Mouse (Mus musculus): ENCODE measurements at regions not wholly inside any gene's neighbourhood (a gene's known extent, or its start where the extent isn't known, plus 50 kb on each side); places are given as distances from the start of the nearest gene placed in this dataset.
A peak's percentile ranks its signal among the peaks of the same experiment; 100 is the strongest.

DNA sequence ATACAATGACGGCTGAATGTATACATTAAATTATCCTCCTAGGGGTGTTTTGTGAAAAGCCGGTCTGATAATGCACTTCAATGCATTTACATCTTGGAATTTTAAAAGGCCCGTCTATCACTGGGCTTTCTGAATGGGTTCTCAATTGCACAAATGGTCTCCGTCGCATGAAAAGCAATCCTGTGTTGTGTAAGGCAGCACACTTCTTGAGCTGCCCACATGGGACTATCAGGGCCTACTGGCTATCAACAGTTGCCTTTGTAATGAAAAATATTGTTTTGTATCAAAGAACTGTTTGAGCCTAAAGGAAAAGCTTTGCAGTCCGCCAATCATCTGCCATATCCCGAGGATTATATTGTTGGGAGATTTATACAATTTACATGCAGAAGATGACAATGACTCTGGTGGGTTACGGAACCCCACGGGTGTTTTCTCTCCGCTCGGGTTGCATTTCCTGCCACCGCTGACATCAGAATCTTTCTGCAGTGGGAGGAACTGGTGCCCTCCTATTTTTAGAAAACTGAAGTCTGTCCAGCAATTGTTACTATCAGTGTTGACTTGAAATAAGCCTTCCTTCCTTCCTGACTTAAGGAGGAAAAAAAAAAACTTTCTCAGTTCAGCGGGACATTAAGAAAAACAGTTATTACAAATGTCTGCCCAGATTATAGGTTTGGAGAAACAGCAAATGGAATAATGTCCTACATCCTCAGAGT, 118.7 kb downstream of the Tmem26 start:
- H3K36me3 ChIP-seq (replicated peaks; ENCODE audit: control insufficient read depth, insufficient read depth, low read depth, low read length), result no peaks in the 10 kb centered on the region
- H3K9ac ChIP-seq (replicated peaks; ENCODE audit: low read length), result no peak overlapping the region
- DNase-seq (ENCODE audit: low spot score), result no peak
- ATAC-seq (replicated peaks; ENCODE audit: insufficient number of reproducible peaks, low FRiP score, low TSS enrichment, low read depth), result no peak
- no peaks in the 10 kb centered on the region for H3K27me3 ChIP-seq (ENCODE audit: control insufficient read depth, insufficient read depth, low read length)
- H3K4me1 ChIP-seq (ENCODE audit: control insufficient read depth, insufficient read depth, low read length), result no peaks in the 10 kb centered on the region
- H3K27ac ChIP-seq (replicated peaks; ENCODE audit: low read depth, low read length), result no peak overlapping the region
- no peak overlapping the region for H3K4me2 ChIP-seq (ENCODE audit: low read depth, low read length)
- 67% methylated on average over 13 of the region's 13 CpGs for WGBS
- no peak overlapping the region for H3K4me3 ChIP-seq (ENCODE audit: low read depth, low read length)
- no peaks in the 10 kb centered on the region for H3K9me3 ChIP-seq (replicated peaks; ENCODE audit: control insufficient read depth, low read length)

DNA sequence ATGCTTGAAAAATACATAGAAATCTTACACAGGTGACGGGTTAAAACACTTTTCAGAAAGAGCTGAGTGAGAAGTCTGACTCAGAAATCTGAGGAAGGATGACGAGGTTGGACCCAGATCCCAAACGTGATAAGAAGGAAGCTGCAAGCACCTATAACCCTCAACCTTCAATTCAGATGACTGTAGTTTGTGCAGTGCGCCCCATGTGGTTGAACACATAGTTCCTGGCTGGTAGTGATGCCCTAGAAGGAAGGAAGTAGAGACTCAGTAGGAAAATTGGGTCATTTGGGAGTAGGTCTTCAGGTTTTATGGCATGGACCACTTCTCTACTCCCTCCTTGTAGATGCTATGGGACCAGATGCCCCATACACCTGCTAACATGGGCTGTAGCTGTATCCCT, 120.6 kb downstream of the Tmem26 start:
- Histone ChIP-seq H3K4me1 (ENCODE audit: control insufficient read depth, insufficient read depth, low read length) (no peaks in the 10 kb centered on the region), H3K27ac (replicated peaks; ENCODE audit: low read depth, low read length) (no peak overlapping the region), H3K4me3 (ENCODE audit: low read depth, low read length) (no peak overlapping the region), H3K4me2 (ENCODE audit: low read depth, low read length) (no peak overlapping the region), H3K9me3 (replicated peaks; ENCODE audit: control insufficient read depth, low read length) (no peaks in the 10 kb centered on the region), H3K9ac (replicated peaks; ENCODE audit: low read length) (no peak overlapping the region), H3K27me3 (ENCODE audit: control insufficient read depth, insufficient read depth, low read length) (no peaks in the 10 kb centered on the region), H3K36me3 (replicated peaks; ENCODE audit: control insufficient read depth, insufficient read depth, low read depth, low read length) (no peaks in the 10 kb centered on the region)
- WGBS, result 77% methylated on average over 4 of the region's 4 CpGs
- DNase-seq (ENCODE audit: low spot score), result no peak
- ATAC-seq (replicated peaks; ENCODE audit: insufficient number of reproducible peaks, low FRiP score, low TSS enrichment, low read depth), result no peak

DNA sequence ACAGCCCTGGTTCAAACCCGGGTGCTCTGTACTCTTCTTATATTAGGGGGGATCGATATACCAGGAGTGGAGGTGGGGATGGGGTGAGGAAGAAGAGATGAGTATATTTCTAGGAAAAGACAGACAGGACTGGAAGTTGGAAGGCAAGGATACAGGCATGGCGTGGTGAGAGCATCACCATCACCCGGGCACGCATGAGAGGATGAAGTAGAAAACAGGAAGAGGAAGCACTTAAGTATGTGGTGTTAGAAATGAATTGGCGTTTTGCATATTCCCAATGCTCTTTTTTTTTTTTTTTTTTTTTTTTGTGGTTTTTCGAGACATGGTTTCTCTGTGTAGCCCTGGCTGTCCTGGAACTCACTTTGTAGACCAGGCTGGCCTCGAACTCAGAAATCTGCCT, 121.2 kb downstream of the Tmem26 start:
- Histone ChIP-seq H3K9ac (replicated peaks; ENCODE audit: low read length) (no peak overlapping the region), H3K27me3 (ENCODE audit: control insufficient read depth, insufficient read depth, low read length) (no peaks in the 10 kb centered on the region), H3K4me3 (ENCODE audit: low read depth, low read length) (no peak overlapping the region), H3K27ac (replicated peaks; ENCODE audit: low read depth, low read length) (no peak overlapping the region), H3K4me1 (ENCODE audit: control insufficient read depth, insufficient read depth, low read length) (no peaks in the 10 kb centered on the region), H3K36me3 (replicated peaks; ENCODE audit: control insufficient read depth, insufficient read depth, low read depth, low read length) (no peaks in the 10 kb centered on the region), H3K4me2 (ENCODE audit: low read depth, low read length) (no peak overlapping the region), H3K9me3 (replicated peaks; ENCODE audit: control insufficient read depth, low read length) (no peaks in the 10 kb centered on the region)
- ATAC-seq (replicated peaks; ENCODE audit: insufficient number of reproducible peaks, low FRiP score, low TSS enrichment, low read depth), result no peak
- WGBS, result 94% methylated on average over 8 of the region's 8 CpGs
- no peak for DNase-seq (ENCODE audit: low spot score)

DNA sequence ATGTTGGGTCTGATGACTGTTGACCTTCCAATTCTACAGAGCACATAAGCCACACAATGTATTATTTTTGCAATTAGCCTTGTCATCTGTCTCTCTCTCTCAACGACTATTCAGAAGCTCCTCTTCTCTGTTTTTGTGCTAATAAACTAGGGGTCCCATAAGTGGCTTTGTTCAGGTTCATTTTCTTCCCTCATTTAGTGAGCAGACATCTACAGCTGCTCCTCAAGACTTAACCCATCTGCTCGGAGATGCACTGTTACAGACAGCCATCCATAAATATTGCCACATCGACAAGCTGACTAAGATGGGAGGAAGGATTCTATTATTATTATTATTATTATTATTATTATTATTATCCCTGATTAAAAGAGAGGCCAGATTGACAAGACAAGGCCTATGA, 127.7 kb downstream of the Tmem26 start:
- Histone ChIP-seq H3K4me1 (ENCODE audit: control insufficient read depth, insufficient read depth, low read length) (no peaks in the 10 kb centered on the region), H3K9me3 (replicated peaks; ENCODE audit: control insufficient read depth, low read length) (no peaks in the 10 kb centered on the region), H3K36me3 (replicated peaks; ENCODE audit: control insufficient read depth, insufficient read depth, low read depth, low read length) (no peaks in the 10 kb centered on the region), H3K9ac (replicated peaks; ENCODE audit: low read length) (no peak overlapping the region), H3K4me2 (ENCODE audit: low read depth, low read length) (no peak overlapping the region), H3K27me3 (ENCODE audit: control insufficient read depth, insufficient read depth, low read length) (no peaks in the 10 kb centered on the region), H3K4me3 (ENCODE audit: low read depth, low read length) (no peak overlapping the region), H3K27ac (replicated peaks; ENCODE audit: low read depth, low read length) (no peak overlapping the region)
- ATAC-seq (replicated peaks; ENCODE audit: insufficient number of reproducible peaks, low FRiP score, low TSS enrichment, low read depth) (no peak), DNase-seq (ENCODE audit: low spot score) (no peak)
- 84% methylated on average over 3 of the region's 3 CpGs for WGBS

DNA sequence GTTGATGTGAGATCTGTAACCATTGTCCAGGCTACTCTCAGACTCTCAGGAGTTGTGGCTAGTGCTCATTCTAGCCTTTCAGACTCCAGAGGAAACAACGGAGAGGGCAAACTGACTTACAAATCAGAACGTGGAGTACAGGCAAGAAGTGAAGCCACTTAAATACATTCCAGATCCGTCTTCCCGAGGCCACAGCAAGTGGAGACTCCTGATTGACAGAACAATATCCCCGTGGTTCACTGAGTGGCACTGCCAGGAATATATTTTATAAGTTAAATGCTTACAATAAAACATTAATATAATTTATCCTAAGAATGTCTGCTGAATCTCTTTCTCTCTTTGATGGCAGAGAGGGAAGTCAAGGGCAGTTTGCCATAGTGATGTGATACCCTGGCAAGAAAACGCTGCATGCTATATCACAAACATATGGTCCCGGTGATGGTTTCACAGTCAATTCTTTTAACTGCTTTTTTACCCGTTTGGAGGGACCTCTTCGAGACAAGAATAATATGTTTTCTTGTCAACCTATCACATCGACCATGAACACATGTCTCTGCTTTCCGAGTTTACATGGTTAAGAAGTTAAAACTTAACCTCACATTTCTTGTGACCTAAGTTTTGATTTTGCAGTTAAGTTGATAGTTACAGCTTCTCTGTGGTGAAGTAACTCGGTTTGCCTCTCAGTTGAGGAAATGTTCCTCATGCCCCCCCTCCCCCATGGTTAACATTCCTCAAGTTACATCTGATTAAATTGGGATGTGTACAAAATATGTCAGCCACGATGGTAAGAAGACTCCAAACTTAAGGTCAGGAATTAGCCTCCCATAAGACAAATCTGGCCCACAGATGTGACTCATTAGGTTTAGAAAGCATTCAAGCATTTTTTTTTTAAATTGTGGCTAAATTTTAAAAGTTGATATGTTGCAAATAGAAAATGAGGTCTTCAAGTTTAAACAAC, 132.8 kb downstream of the Tmem26 start:
- Histone ChIP-seq H3K36me3 (replicated peaks; ENCODE audit: control insufficient read depth, insufficient read depth, low read depth, low read length) (no peaks in the 10 kb centered on the region), H3K4me1 (ENCODE audit: control insufficient read depth, insufficient read depth, low read length) (no peaks in the 10 kb centered on the region), H3K27ac (replicated peaks; ENCODE audit: low read depth, low read length) (peak overlapping the region; percentile 84), H3K9me3 (replicated peaks; ENCODE audit: control insufficient read depth, low read length) (no peaks in the 10 kb centered on the region), H3K4me2 (ENCODE audit: low read depth, low read length) (peak overlapping the region; percentile 4; the same call in 1 of the 2 replicates), H3K9ac (replicated peaks; ENCODE audit: low read length) (0 out of 2 replicates have a peak overlapping the region, but pooled peaks have one; percentile 18), H3K4me3 (ENCODE audit: low read depth, low read length) (no peak overlapping the region), H3K27me3 (ENCODE audit: control insufficient read depth, insufficient read depth, low read length) (no peaks in the 10 kb centered on the region)
- 27% methylated on average over 13 of the region's 13 CpGs for WGBS
- ATAC-seq (replicated peaks; ENCODE audit: insufficient number of reproducible peaks, low FRiP score, low TSS enrichment, low read depth), result 0 out of 2 replicates have a peak, but pooled peaks have one; percentile 42
- DNase-seq (ENCODE audit: low spot score), result peak; percentile 87

DNA sequence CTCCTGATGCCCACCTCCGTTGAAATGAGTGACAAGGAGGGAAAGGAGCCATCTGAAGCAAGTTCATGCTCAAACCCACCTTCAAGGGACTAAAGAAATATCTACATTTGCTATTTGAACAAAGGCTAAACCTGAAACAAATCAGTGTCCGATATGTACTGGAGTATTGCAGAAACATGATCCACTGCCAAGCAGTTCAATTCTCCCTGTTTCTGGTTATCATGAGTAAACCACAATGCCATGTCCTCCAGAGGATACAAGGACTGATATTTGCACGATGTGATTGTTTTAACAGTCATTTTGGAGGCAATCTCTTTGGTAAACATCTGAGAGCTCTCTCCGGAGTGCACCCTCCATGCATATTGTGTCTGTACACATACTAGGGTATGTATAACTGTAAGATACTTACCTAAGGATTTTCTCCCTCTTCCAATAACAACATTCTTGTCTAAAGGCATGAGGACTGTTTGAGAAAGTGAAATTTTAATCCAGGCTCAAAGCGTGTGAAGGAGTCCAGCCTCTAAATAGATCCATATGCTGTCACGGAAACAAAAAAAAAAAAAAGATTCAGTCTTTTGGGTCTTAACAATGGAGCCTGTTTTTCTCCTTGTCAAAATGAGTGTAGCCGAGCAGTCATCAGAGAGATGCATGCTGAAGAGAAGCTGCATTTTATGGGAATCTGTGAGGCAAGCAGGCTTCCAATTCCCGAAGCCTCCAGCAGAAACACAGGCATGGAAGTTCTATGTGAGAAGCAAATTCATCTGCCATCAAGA, 141.3 kb downstream of the Tmem26 start:
- DNase-seq (ENCODE audit: low spot score) (peak; percentile 61), ATAC-seq (replicated peaks; ENCODE audit: insufficient number of reproducible peaks, low FRiP score, low TSS enrichment, low read depth) (no peak)
- Histone ChIP-seq H3K4me2 (ENCODE audit: low read depth, low read length) (no peak overlapping the region), H3K36me3 (replicated peaks; ENCODE audit: control insufficient read depth, insufficient read depth, low read depth, low read length) (no peaks in the 10 kb centered on the region), H3K9ac (replicated peaks; ENCODE audit: low read length) (no peak overlapping the region), H3K27me3 (ENCODE audit: control insufficient read depth, insufficient read depth, low read length) (no peaks in the 10 kb centered on the region), H3K4me3 (ENCODE audit: low read depth, low read length) (no peak overlapping the region), H3K4me1 (ENCODE audit: control insufficient read depth, insufficient read depth, low read length) (no peaks in the 10 kb centered on the region), H3K27ac (replicated peaks; ENCODE audit: low read depth, low read length) (peak overlapping the region; percentile 56; the same call in 1 of the 2 replicates), H3K9me3 (replicated peaks; ENCODE audit: control insufficient read depth, low read length) (no peaks in the 10 kb centered on the region)
- WGBS, result 35% methylated on average over 8 of the region's 8 CpGs

DNA sequence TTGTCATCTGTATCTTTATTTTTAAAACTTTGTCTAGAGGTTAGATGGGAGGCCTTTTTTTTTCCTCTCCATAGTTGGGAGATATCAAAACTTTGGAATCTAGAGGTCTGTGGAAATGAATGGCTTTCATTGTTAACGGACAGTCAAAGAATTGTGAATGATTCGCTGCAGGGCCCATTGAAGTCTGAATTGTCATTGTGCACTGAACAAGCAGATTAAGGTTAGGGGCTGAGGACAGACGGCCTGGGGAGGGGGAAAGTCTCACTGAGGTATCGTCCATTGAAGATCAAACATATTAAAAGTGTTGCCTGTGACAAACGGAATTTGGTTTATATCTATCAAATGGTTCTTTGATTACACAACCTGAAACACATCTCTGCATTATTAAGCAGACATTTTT, 142.3 kb downstream of the Tmem26 start:
- no peak for DNase-seq (ENCODE audit: low spot score)
- Histone ChIP-seq H3K4me2 (ENCODE audit: low read depth, low read length) (no peak overlapping the region), H3K9ac (replicated peaks; ENCODE audit: low read length) (no peak overlapping the region), H3K4me1 (ENCODE audit: control insufficient read depth, insufficient read depth, low read length) (no peaks in the 10 kb centered on the region), H3K27ac (replicated peaks; ENCODE audit: low read depth, low read length) (no peak overlapping the region), H3K27me3 (ENCODE audit: control insufficient read depth, insufficient read depth, low read length) (no peaks in the 10 kb centered on the region), H3K4me3 (ENCODE audit: low read depth, low read length) (no peak overlapping the region), H3K9me3 (replicated peaks; ENCODE audit: control insufficient read depth, low read length) (no peaks in the 10 kb centered on the region), H3K36me3 (replicated peaks; ENCODE audit: control insufficient read depth, insufficient read depth, low read depth, low read length) (no peaks in the 10 kb centered on the region)
- no peak for ATAC-seq (replicated peaks; ENCODE audit: insufficient number of reproducible peaks, low FRiP score, low TSS enrichment, low read depth)
- 39% methylated on average over 5 of the region's 5 CpGs for whole genome bisulfite sequencing
